Mouse (Mus musculus) effector memory CD4-positive, alpha-beta T cell, adult 5 months (primary cell): ENCODE measurements around the gene Pwp1. TPM values are rescaled to one million over a fixed set of nuclear protein-coding genes. Genes with fewer than 3 reads are reported as not detected.

Source experiments
- polyA plus RNA-seq: library from polyadenylated mRNA; unstranded; fragments of 100-300 nt; shearing (Covaris generic); gene quantifications from one replicate; pipeline ENCODE4 v1.2.1, GENCODE M21; 2017

The Pwp1 gene
- polyA plus RNA-seq, result 44.7 TPM

DNA sequence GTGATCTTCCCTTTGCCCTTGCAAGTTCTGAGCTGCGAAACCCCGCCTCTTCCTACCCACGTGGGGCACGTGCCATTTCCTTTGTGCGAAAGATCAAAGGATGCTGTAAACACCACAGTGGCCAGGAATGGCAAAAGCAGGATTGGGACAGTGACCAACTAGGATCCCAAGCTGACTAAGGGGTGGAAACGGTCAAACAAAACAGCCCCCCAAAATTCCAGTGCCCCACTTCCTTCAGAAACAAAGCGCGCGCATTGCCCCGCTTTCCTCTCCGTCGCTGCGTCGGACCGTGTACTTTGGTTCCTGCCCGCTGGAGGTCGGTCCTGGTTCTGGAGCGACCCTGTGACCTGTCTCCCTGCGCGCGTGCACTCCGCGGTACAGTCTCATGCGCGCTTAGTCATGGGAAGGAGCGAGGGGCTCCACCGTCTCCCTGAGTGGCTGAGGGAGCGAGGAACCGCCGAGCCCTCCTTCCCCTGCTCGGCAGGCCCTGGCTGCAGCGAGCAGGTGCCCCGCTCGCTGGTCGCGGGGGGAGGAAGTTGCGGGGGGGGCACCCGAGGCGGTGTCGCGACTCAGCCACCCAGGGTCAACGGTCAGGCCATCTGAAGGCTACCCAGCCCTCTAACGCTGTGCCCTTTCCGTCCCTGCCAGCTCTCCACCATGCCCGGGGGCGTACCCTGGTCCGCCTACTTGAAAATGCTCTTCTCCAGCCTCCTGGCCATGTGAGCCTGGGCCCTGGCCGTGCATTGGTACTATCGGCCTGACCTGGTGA is at the start of gene Pwp1:
Pwp1 (plus strand) TSS at position 410 of the 769 bp plus-strand sequence.

DNA sequence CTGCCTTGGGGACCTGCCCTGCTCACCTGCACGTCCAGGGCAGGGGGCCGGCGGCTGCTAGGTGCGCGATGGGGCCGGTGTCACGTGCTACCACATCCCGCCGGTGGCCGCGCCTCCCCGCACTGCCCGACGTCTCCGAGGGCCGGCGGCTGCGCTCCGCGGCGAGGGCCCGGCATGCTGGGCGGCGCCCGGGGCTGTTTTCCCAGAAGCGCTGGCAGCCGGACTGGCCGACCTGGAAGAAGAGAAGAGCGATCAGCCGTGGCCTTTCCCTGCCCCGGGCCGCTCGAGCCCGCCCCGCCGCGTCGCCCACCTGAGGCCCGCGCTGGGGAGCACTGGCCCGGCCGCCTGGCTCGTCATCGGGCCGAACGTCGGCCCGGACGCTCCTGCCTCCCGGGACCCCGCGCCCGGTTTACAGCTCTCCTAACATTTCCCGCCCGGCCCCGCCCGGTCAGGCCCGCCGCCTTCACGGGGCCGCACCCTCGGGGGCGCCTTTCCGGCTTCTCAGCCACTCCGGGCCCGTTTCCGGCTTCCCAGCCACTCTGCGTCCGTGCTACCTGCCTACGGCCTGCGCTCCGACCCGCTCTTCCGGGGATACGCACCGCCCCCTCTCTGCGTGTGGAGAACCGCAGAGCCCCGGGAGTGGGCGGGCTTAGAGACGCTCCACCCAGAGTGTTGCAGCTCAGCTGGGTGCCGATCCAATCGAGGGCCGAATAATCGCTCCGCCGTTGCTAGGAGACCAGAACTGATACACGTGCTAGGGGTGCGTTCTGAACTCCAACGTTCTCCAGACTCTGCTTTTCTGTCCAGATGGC is 87.4 kb downstream of the Pwp1 start, which contains the start of gene Prdm4:
Prdm4 (minus strand) TSS at position 645 of the 812 bp plus-strand sequence.

DNA sequence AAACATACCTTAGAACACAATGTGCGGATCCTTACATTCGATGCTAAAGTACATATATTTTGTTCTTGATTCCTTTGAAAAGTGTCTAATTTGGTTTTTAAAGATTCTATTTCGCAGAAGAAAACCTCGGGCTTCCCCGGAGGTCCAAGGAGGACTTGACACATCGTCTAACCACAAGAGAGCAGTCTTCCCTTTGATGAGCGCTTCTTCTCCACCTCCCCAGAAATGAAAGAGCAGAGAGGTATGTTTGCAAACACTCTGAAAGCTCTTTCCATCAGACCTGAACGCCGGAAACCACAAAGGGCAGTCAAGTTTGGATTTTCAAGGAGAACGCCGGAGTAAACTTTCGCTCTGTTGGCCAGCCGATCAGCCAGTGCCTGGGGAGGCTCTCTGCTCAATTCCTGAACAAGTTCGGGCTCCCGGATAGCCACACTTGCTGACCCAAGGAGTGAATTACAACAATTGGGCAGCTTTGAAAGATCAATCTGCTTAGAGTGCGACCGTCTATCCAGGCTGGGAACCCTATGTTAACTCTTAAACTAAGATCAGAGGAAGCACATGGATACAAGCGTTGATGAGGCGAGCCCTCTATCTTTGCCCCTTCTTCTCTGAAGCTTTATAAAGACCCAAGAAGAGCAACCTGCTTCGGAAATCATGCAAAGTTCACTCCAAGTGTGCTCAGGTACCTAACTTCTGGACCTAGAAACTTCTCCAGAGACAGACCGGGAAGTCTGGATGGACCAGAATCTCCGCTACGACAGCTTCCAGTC is 98.6 kb downstream of the Pwp1 start, which contains the start of gene Ascl4:
Ascl4 (plus strand) TSS at position 6 of the 770 bp plus-strand sequence.

Other genes with a start within 250 kb of the Pwp1 start
- gene Prdm4, start 87.6 kb downstream of the Pwp1 start, polyA plus RNA-seq, result 29.3 TPM
- not detected for gene Ascl4, start 98.2 kb downstream of the Pwp1 start, polyA plus RNA-seq
- gene Rtcb, start 128.3 kb downstream of the Pwp1 start, polyA plus RNA-seq, result 72.3 TPM
- not detected for gene Bpifc, start 182.4 kb downstream of the Pwp1 start, polyA plus RNA-seq
- gene Fbxo7, start 192.5 kb downstream of the Pwp1 start, polyA plus RNA-seq, result 50.1 TPM